In genomic region chr2:48098287-48098686, GRCm38 (mm10) we compare ENCODE assay signal across 20 mouse cellular contexts.
DNase-seq lines count a peak whose midpoint lies in the region; ATAC-seq and TF ChIP-seq lines count a peak whose summit lies in the region.
"Had no signal": no experiment of that assay in that cellular context is flagged by ENCODE, and none has a peak within 500 bp of the region (broad histone marks: within the 10 kb centered on the region; RNA-seq: fewer than 3 reads in every experiment).

No protein-coding gene starts in this region.

- no peak overlapping the region for H3K9ac ChIP-seq in forebrain, embryonic 15.5 days (replicated peaks)
- H3K9ac ChIP-seq in forebrain, embryonic 11.5 days (ENCODE audit: low read length) = no peak overlapping the region
- no peak overlapping the region for H3K9ac ChIP-seq in neural tube, embryonic 13.5 days
- no peak overlapping the region for H3K9ac ChIP-seq in neural tube, embryonic 15.5 days (replicated peaks)
- H3K9ac ChIP-seq: embryonic facial prominence, embryonic 15.5 days; heart, embryonic 12.5 days; intestine, embryonic 15.5 days had no signal

- no peaks in the 10 kb centered on the region for H3K9me3 ChIP-seq in forebrain, embryonic 15.5 days
- H3K9me3 ChIP-seq in forebrain, embryonic 11.5 days (ENCODE audit: control insufficient read depth, low read length) = no peaks in the 10 kb centered on the region
- H3K9me3 ChIP-seq in neural tube, embryonic 13.5 days = no peaks in the 10 kb centered on the region
- H3K9me3 ChIP-seq in neural tube, embryonic 15.5 days (replicated peaks) = no peaks in the 10 kb centered on the region
- H3K9me3 ChIP-seq: embryonic facial prominence, embryonic 15.5 days; G1E; heart, embryonic 12.5 days; hindbrain, embryonic 10.5 days; intestine, embryonic 15.5 days had no signal

- H3K4me2 ChIP-seq in forebrain, embryonic 15.5 days (replicated peaks) = no peak overlapping the region
- no peak overlapping the region for H3K4me2 ChIP-seq in forebrain, embryonic 11.5 days (ENCODE audit: low read depth, low read length, severe bottlenecking)
- H3K4me2 ChIP-seq in neural tube, embryonic 13.5 days = no peak overlapping the region
- no peak overlapping the region for H3K4me2 ChIP-seq in neural tube, embryonic 15.5 days
- H3K4me2 ChIP-seq: embryonic facial prominence, embryonic 15.5 days; heart, embryonic 12.5 days; intestine, embryonic 15.5 days had no signal

- peaks cover 24% of the 10 kb centered on the region for H3K4me1 ChIP-seq in forebrain, embryonic 15.5 days
- peaks cover 3% of the 10 kb centered on the region; the same call in 1 of the 2 replicates for H3K4me1 ChIP-seq in forebrain, embryonic 11.5 days (replicated peaks; ENCODE audit: control insufficient read depth, insufficient read depth, low read length)
- peaks cover 20% of the 10 kb centered on the region for H3K4me1 ChIP-seq in neural tube, embryonic 13.5 days (replicated peaks)
- H3K4me1 ChIP-seq in neural tube, embryonic 15.5 days = peaks cover 13% of the 10 kb centered on the region
- H3K4me1 ChIP-seq: embryonic facial prominence, embryonic 15.5 days; intestine, embryonic 15.5 days had no signal

- no peak overlapping the region for H3K4me3 ChIP-seq in forebrain, embryonic 15.5 days
- no peak overlapping the region for H3K4me3 ChIP-seq in forebrain, embryonic 11.5 days (ENCODE audit: low read depth, low read length)
- H3K4me3 ChIP-seq in layer of hippocampus, adult 2 months = no peak overlapping the region
- H3K4me3 ChIP-seq in neural tube, embryonic 13.5 days = no peak overlapping the region
- no peak overlapping the region for H3K4me3 ChIP-seq in neural tube, embryonic 15.5 days (replicated peaks)
- H3K4me3 ChIP-seq: embryonic facial prominence, embryonic 15.5 days; erythroblast, embryonic 14.5 days; gastrocnemius, adult 2 months; heart, embryonic 12.5 days; hindbrain, embryonic 10.5 days; intestine, embryonic 15.5 days had no signal

- H3K36me3 ChIP-seq in forebrain, embryonic 15.5 days = no peaks in the 10 kb centered on the region
- H3K36me3 ChIP-seq in forebrain, embryonic 11.5 days (ENCODE audit: control insufficient read depth, insufficient read depth, low read length) = no peaks in the 10 kb centered on the region
- H3K36me3 ChIP-seq in neural tube, embryonic 13.5 days = no peaks in the 10 kb centered on the region
- H3K36me3 ChIP-seq in neural tube, embryonic 15.5 days = no peaks in the 10 kb centered on the region
- H3K36me3 ChIP-seq: embryonic facial prominence, embryonic 15.5 days; G1E; heart, embryonic 12.5 days; hindbrain, embryonic 10.5 days; intestine, embryonic 15.5 days had no signal

- H3K27me3 ChIP-seq in forebrain, embryonic 15.5 days = no peaks in the 10 kb centered on the region
- no peaks in the 10 kb centered on the region for H3K27me3 ChIP-seq in forebrain, embryonic 11.5 days (ENCODE audit: control insufficient read depth, insufficient read depth, low read length)
- H3K27me3 ChIP-seq in neural tube, embryonic 13.5 days = no peaks in the 10 kb centered on the region
- no peaks in the 10 kb centered on the region for H3K27me3 ChIP-seq in neural tube, embryonic 15.5 days (replicated peaks)
- H3K27me3 ChIP-seq: embryonic facial prominence, embryonic 15.5 days; heart, embryonic 12.5 days; intestine, embryonic 15.5 days had no signal

- TF ChIP-seq CTCF in layer of hippocampus, adult 2 months (conservative IDR thresholded peaks at IDR 0.05) = no peak

- peak; percentile 25; the same call in 1 of the 2 replicates for ATAC-seq in forebrain, embryonic 15.5 days (replicated peaks)
- no peak for ATAC-seq in forebrain, embryonic 11.5 days (replicated peaks; ENCODE audit: low FRiP score)
- peak; percentile 27; the same call in 1 of the 2 replicates for ATAC-seq in neural tube, embryonic 13.5 days (ENCODE audit: low read depth)
- ATAC-seq in neural tube, embryonic 15.5 days (ENCODE audit: low FRiP score) = no peak; the same call in 1 of the 2 replicates
- ATAC-seq: CD4-positive, CD25-positive, alpha-beta regulatory T cell, adult 4 months; intestine, embryonic 15.5 days had no signal

- 46% methylated on average over 1 of the region's 1 CpGs for WGBS in forebrain, embryonic 15.5 days
- WGBS in forebrain, embryonic 11.5 days = 86% methylated on average over 1 of the region's 1 CpGs
- WGBS in neural tube, embryonic 13.5 days = 71% methylated on average over 1 of the region's 1 CpGs
- 73% methylated on average over 1 of the region's 1 CpGs for WGBS in neural tube, embryonic 15.5 days

- peak; percentile 17 for DNase-seq in cerebellum, adult 9-11 months
- no peak for DNase-seq in cerebellum, adult 9-10 months
- DNase-seq in forebrain, embryonic 11.5 days (ENCODE audit: low spot score) = no peak
- no peak for DNase-seq in layer of hippocampus, adult 2 months (ENCODE audit: low spot score in 2 of 2)
- DNase-seq in layer of hippocampus, postnatal 14 days (ENCODE audit: low spot score in 2 of 2) = no peak
- DNase-seq: adrenal gland, adult 8-10 months; adrenal gland, postnatal 36 days; B cell, adult 2 months; gastrocnemius, adult 2 months; gastrocnemius, postnatal 25 days had no signal

- H3K27ac ChIP-seq in forebrain, embryonic 15.5 days (replicated peaks) = peak overlapping the region; percentile 73; the same call in 1 of the 2 replicates
- no peak overlapping the region; the same call in 1 of the 2 replicates for H3K27ac ChIP-seq in forebrain, embryonic 11.5 days (ENCODE audit: low read depth, low read length)
- peak overlapping the region; percentile 80; the same call in 1 of the 2 replicates for H3K27ac ChIP-seq in layer of hippocampus, adult 2 months
- H3K27ac ChIP-seq in neural tube, embryonic 13.5 days (replicated peaks) = no peak overlapping the region
- H3K27ac ChIP-seq in neural tube, embryonic 15.5 days (replicated peaks) = no peak overlapping the region
- H3K27ac ChIP-seq: embryonic facial prominence, embryonic 15.5 days; gastrocnemius, adult 2 months; intestine, embryonic 15.5 days had no signal

Comparison
In these comparisons a context has a peak if more than half of its experiments do, and no peak if none do; other contexts are left out.
1. ATAC-seq: peak in forebrain, embryonic 15.5 days (single experiment) and neural tube, embryonic 13.5 days (single experiment); none in forebrain, embryonic 11.5 days (single experiment) and neural tube, embryonic 15.5 days (single experiment).
2. H3K27ac ChIP-seq: peak in forebrain, embryonic 15.5 days (single experiment) and layer of hippocampus, adult 2 months (single experiment); none in forebrain, embryonic 11.5 days (single experiment), neural tube, embryonic 13.5 days (single experiment) and neural tube, embryonic 15.5 days (single experiment).